Mouse (Mus musculus) embryonic facial prominence, embryonic 11.5 days (tissue): ENCODE measurements around the gene Nckipsd. TPM values are rescaled to one million over a fixed set of nuclear protein-coding genes. Genes with fewer than 3 reads are reported as not detected.

ENCODE experiments used
- ATAC-seq: fragments of 200-750 bp; cut with Nextera tagmentation; replicated peaks from 2 replicates; pipeline ENCODE4 v1.8.0; 2017; ENCODE audit warnings: low read depth; ENCODE audit not compliant: insufficient number of reproducible peaks, low FRiP score, low TSS enrichment
- DNase-seq: peaks from one replicate; pipeline ENCODE4 v3.0.0-alpha.2; 2015; ENCODE audit warnings: low spot score
- H3K27ac ChIP-seq: fragments of 300-500 bp; sonication (generic); replicated peaks from 2 replicates; pipeline ENCODE4 v1.5.1; 2014; ENCODE audit warnings: mild to moderate bottlenecking, low read depth, low read length, control low read depth
- H3K27me3 ChIP-seq: fragments of 300-500 bp; sonication (generic); 2 replicates; pipeline ENCODE4 v1.6.1; 2014; ENCODE audit warnings: mild to moderate bottlenecking, low read length, moderate library complexity, mixed read lengths; ENCODE audit not compliant: control insufficient read depth, insufficient read depth
- H3K36me3 ChIP-seq: fragments of 300-500 bp; sonication (generic); replicated peaks from 2 replicates; pipeline ENCODE4 v1.6.1; 2014; ENCODE audit warnings: low read depth, mild to moderate bottlenecking, low read length, moderate library complexity, mixed read lengths; ENCODE audit not compliant: control insufficient read depth, insufficient read depth
- H3K4me1 ChIP-seq: fragments of 300-500 bp; sonication (generic); 2 replicates; pipeline ENCODE4 v1.6.1; 2014; ENCODE audit warnings: low read length, mixed read lengths; ENCODE audit not compliant: control insufficient read depth, insufficient read depth
- H3K4me2 ChIP-seq: fragments of 300-500 bp; sonication (generic); 2 replicates; pipeline ENCODE4 v1.6.1; 2014; ENCODE audit warnings: low read depth, mild to moderate bottlenecking, control low read depth, low read length, moderate library complexity
- H3K4me3 ChIP-seq: fragments of 300-500 bp; sonication (generic); 2 replicates; pipeline ENCODE4 v1.5.1; 2014; ENCODE audit warnings: low read depth, low read length, control low read depth
- H3K9ac ChIP-seq: fragments of 300-500 bp; sonication (generic); replicated peaks from 2 replicates; pipeline ENCODE4 v1.6.1; 2014; ENCODE audit warnings: mild to moderate bottlenecking, control low read depth, low read length
- H3K9me3 ChIP-seq: fragments of 300-500 bp; sonication (generic); replicated peaks from 2 replicates; pipeline ENCODE4 v1.6.1; 2016; ENCODE audit warnings: mild to moderate bottlenecking, low read length, inconsistent platforms, mixed read lengths; ENCODE audit not compliant: control insufficient read depth
- WGBS: fragments of 180-500 bp; shearing (Covaris S2); extraction: QIAGEN DNeasy Blood & Tissue Kit; methylation state at CpG from one replicate; pipeline ENCODE4 v1.1.7; 2014; 5-methylcytosine and 5-hydroxymethylcytosine counted together
- polyA plus RNA-seq: library from polyadenylated mRNA; unstranded; fragments of >200 nt; fragmentation: Nextera tagmentation; extraction: Ambion mirVana; gene quantifications from 2 replicates; pipeline ENCODE4 v1.2.1, GENCODE M21; 2014

The Nckipsd gene
- polyA plus RNA-seq = 9.1 and 12.1 TPM in 2 replicates

DNA sequence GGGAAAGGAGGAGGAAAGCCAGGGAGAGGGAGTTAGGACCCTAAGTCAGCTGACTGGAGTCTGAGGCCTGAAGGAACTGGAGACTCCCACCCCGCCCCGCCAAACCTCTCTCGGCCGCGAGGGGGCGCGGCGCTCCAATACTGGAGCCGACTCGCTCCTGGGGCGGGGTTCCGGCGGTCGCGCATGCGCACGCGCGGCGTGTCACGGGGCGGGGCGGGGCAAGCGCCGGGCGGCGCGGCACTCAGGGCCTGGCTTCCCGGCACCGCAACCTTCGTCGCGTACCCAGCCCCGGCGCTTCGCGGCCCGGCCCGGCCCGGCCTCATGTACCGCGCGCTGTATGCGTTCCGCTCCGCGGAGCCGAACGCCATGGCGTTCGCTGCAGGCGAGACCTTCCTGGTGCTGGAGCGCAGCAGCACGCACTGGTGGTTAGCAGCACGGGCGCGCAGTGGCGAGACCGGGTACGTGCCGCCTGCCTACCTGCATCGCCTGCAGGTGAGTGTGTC is at the start of gene Nckipsd:
Gene Nckipsd (plus strand): TSS at position 206 of the 503 bp plus-strand sequence.
- peak within 1 kb of the TSS; percentile 84 for H3K4me2 ChIP-seq
- H3K36me3 ChIP-seq = peaks cover 7% of the 10 kb centered on the region
- H3K9ac ChIP-seq = peak within 1 kb of the TSS; percentile 89
- no peak within 1 kb of the TSS for H3K27ac ChIP-seq
- H3K4me3 ChIP-seq = peak within 1 kb of the TSS; percentile 75
- ATAC-seq (peak; percentile 81), DNase-seq (peak; percentile 97)
- H3K9me3 ChIP-seq = no peaks in the 10 kb centered on the region
- no peaks in the 10 kb centered on the region for H3K27me3 ChIP-seq
- H3K4me1 ChIP-seq = peaks cover 4% of the 10 kb centered on the region; the same call in 1 of the 2 replicates
- WGBS = 0% methylated on average over 61 of the region's 62 CpGs

DNA sequence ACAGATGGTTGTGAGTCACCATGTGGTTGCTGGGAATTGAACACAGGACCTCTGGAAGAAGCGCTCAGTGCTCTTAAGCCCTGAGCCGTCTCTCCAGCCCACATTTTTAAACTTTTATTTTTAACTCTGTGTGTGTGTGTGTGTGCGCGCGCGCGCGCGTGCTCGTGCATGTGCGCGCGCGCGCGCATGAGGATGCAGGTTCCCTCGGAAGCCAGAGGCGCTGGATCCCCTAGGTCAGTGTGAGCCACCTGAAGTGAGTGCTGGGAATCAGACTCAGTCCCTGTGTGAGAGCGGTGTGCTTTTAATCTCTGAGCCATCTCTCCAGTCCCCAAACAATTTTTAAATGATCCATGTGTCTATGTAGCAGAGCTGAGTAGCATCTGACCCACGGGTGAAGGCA is 49.0 kb upstream of the Nckipsd start:
- H3K9me3 ChIP-seq = no peaks in the 10 kb centered on the region
- WGBS = 95% methylated on average over 20 of the region's 20 CpGs
- DNase-seq (no peak), ATAC-seq (no peak)
- H3K4me3 ChIP-seq = no peak overlapping the region
- H3K4me1 ChIP-seq = no peaks in the 10 kb centered on the region
- no peak overlapping the region for H3K9ac ChIP-seq
- H3K36me3 ChIP-seq = no peaks in the 10 kb centered on the region
- H3K27me3 ChIP-seq = no peaks in the 10 kb centered on the region
- H3K4me2 ChIP-seq = no peak overlapping the region
- no peak overlapping the region for H3K27ac ChIP-seq

DNA sequence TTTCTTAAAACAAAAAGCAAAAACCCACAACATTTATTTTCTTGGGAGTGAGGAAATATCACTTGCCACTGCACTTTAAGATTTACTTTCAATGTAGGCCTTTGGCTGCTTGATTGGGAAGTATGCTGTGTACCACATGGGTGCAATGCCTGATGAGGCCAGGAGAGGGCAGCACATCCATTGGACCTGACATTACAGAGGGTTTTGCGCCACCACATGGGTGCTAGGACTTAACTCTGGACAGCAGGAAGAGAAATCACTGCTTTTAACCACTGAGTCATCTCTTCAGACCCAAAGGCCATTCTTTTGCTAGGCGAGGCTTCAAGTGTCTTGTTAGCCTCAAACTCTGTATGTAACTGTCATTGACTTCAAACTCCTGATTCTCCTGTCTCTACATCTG is 48.4 kb upstream of the Nckipsd start:
- Histone ChIP-seq H3K9ac (no peak overlapping the region), H3K36me3 (no peaks in the 10 kb centered on the region), H3K9me3 (no peaks in the 10 kb centered on the region), H3K4me3 (no peak overlapping the region), H3K4me2 (no peak overlapping the region), H3K27ac (no peak overlapping the region), H3K27me3 (no peaks in the 10 kb centered on the region), H3K4me1 (no peaks in the 10 kb centered on the region)
- peak; percentile 57 for DNase-seq
- no peak for ATAC-seq
- 42% methylated on average over 2 of the region's 2 CpGs for WGBS

DNA sequence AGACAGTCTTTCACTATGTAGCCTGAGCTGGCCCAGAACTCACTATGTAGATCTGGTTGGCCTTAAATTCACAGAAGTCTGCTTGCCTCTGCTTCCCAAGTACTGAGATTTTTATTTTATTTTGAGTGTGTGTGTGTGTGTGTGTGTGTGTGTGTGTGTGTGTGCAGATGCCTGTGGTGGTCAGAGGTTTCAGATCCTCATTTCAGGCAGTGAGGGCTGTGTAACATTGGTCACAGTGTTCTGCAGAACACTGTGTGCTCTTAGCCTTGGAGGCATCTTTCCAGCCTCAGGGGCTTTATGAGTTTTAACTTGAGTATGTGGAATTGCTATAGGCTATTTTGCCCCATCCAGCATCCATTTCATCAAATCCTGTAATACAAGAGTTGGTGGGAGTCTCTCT is 46.6 kb upstream of the Nckipsd start:
- H3K36me3 ChIP-seq = no peaks in the 10 kb centered on the region
- no peaks in the 10 kb centered on the region for H3K4me1 ChIP-seq
- H3K4me2 ChIP-seq = no peak overlapping the region
- ATAC-seq (no peak), DNase-seq (no peak)
- no peak overlapping the region for H3K27ac ChIP-seq
- no peak overlapping the region for H3K4me3 ChIP-seq
- no peak overlapping the region for H3K9ac ChIP-seq
- no peaks in the 10 kb centered on the region for H3K27me3 ChIP-seq
- H3K9me3 ChIP-seq = no peaks in the 10 kb centered on the region

DNA sequence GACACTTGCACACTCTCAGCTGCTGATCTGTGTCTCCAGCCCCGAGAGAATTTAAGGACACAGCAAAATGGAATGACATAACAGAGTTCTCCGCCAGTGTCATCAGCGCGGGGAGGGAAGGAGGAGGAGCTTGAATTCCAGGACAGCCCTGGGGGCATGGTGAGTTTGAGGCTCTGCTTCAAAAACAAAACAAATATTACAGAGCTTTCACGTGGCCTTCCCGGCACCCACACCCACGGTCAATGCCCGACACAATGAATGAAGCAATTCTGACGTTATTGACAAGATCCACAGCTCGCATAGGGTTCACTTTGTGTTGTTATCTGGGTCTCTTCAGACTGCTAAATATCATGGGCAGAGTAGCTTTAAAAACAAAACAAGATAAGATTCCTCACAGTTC is 43.2 kb upstream of the Nckipsd start:
- Histone ChIP-seq H3K36me3 (no peaks in the 10 kb centered on the region), H3K9ac (no peak overlapping the region), H3K4me2 (no peak overlapping the region), H3K27ac (no peak overlapping the region), H3K27me3 (no peaks in the 10 kb centered on the region), H3K4me3 (no peak overlapping the region), H3K9me3 (no peaks in the 10 kb centered on the region), H3K4me1 (no peaks in the 10 kb centered on the region)
- WGBS = 70% methylated on average over 10 of the region's 10 CpGs
- DNase-seq (no peak), ATAC-seq (no peak)

DNA sequence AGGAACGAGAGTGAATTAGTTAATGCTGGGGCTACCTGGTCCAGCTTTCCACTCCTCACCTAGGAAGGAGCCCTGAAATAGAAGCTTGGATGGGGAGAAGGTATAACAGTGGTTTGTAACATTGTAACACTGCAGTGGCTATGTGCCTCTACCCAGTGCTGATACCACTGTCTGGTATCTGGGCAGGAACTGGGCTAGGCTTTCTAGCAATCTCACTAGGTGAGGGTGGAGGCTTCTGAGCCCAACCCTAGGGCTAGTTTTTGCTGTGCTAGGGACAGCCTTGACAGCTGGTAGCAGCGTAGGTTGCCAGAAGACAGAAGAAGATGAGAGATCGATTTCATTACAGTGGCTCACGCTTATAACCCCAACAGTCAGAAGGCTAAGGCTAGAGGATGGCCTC is 31.6 kb upstream of the Nckipsd start:
- Histone ChIP-seq H3K4me2 (no peak overlapping the region), H3K27me3 (no peaks in the 10 kb centered on the region), H3K9me3 (no peaks in the 10 kb centered on the region), H3K4me3 (no peak overlapping the region), H3K36me3 (no peaks in the 10 kb centered on the region), H3K4me1 (no peaks in the 10 kb centered on the region), H3K9ac (no peak overlapping the region), H3K27ac (no peak overlapping the region)
- DNase-seq = no peak
- no peak for ATAC-seq
- WGBS = 89% methylated on average over 4 of the region's 4 CpGs

DNA sequence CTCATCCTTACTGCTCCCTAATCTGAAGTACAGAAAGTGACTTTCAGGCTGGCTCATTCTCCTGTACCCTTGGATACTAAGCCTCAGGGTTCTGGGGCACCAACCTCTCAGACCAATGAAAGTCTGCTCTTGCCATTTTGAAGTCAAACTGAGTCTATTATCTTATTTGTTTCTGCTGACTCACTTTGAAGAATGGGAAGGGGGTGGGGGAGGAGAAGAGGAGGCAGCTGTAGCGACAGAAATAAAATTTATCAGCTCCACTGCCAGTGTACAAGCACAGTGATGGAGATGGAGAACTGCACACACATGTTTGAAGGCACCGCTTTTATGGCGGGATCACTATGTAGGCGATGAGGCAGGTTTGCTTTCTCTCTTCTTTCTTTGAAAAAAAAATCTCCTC is 30.9 kb upstream of the Nckipsd start:
- H3K36me3 ChIP-seq = no peaks in the 10 kb centered on the region
- H3K4me1 ChIP-seq = no peaks in the 10 kb centered on the region
- H3K4me3 ChIP-seq = no peak overlapping the region
- no peaks in the 10 kb centered on the region for H3K9me3 ChIP-seq
- WGBS = 85% methylated on average over 4 of the region's 4 CpGs
- no peak overlapping the region for H3K4me2 ChIP-seq
- no peak overlapping the region for H3K9ac ChIP-seq
- H3K27ac ChIP-seq = no peak overlapping the region
- ATAC-seq = no peak
- no peaks in the 10 kb centered on the region for H3K27me3 ChIP-seq
- no peak for DNase-seq

DNA sequence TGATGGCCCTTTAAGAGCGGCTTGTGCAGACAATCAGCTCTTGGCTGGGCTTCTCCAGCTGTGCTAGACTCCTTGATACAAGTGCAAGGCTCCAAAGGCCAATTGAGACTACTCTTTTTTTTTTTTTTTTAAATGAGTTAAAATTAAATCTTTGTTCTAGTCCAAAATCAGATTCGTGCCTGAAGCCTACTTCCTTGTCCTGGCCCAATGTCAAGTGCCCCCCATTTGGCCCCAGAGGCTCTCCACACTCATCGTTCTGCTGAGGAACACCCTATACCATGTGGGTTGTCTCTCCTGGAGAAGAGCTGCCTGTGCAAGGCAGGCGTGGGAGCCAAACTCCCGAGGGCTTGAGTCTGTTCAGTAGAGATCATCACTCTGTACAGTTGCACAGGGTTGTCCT is 27.2 kb upstream of the Nckipsd start:
- Histone ChIP-seq H3K36me3 (no peaks in the 10 kb centered on the region), H3K9me3 (no peaks in the 10 kb centered on the region), H3K4me1 (no peaks in the 10 kb centered on the region), H3K4me2 (no peak overlapping the region), H3K27ac (no peak overlapping the region), H3K27me3 (no peaks in the 10 kb centered on the region), H3K4me3 (no peak overlapping the region), H3K9ac (no peak overlapping the region)
- no peak for ATAC-seq
- DNase-seq = no peak
- WGBS = 69% methylated on average over 5 of the region's 5 CpGs
